Mouse (Mus musculus) spleen, adult 18-20 months (tissue): Measurements from ENCODE around the gene Npy4r.
A peak's percentile ranks its signal among the peaks of the same experiment; 100 is the strongest.

Experiments used
- DNase-seq, 2 experiments: peaks; one replicate each; pipeline ENCODE4 v3.0.0; 2022; ENCODE audit warnings: mixed read lengths in 2 of 2

Npy4r gene

DNA sequence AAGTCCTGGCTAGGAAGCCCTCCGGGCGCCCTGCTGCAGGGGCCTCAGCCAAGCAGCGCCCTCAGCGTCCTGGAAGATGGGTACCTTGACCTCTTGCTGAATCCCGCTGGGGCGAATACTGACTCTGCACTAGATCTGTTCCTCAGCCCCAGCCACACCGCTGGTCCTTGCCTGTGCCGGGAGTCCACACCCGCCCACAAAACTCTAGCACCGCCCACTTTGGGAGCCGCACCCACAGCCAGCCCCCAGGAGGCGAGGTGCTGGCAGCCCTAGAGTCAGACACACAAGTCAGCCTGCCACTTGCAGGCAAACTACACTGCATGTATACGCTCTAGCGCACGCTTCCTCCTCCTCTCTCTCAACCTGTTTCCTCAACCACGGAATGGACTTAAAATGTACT lies at the start of gene Npy4r:
TSS of gene Npy4r (minus strand) at position 148 of the 400 bp plus-strand sequence.
- DNase-seq = peak in 1 of 2 experiments; percentile 4

DNA sequence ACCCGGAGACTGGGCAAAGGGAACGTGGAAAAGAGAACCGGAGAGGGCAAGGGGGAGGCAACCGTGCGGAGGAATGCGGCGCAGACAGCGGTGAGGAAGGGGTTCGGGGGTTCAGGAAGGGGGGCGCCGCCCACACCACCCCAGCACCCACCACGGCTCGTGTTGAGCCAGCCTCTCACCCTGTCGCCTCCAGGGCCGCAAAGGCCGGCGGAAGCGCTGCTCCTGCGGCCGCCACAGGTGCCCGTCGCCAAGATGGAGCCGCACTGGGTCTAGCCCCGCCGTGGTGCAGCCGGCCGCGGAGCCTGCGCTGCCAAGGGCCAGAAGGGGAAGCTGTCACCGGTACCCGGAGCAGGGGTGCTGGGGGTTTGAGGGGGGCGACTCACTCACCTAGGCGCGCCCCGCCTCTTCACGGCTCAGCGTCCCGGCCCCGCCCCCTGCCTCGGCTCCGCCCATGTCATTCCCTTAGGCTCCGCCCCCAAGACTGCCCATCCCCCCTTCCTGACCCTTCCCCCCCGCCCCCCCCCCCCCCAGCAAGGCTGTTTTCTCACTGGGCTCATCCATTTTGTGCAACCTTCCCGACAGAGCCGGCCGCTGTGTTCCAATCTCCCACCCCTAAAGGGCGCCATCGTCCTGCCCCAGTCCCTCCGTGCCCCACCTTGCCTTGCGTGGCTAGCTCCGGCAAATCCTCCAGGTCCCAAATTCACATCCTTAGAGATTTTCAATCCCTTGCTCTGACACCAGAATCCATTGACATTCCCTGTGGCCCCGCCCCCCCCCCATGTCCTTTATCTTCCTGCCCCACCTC lies 49.1 kb upstream of the Npy4r start, which contains the start of gene Gprin2:
TSS of gene Gprin2 (minus strand) at position 423 of the 805 bp plus-strand sequence.
- DNase-seq = peak in 1 of 2 experiments; percentile 7

DNA sequence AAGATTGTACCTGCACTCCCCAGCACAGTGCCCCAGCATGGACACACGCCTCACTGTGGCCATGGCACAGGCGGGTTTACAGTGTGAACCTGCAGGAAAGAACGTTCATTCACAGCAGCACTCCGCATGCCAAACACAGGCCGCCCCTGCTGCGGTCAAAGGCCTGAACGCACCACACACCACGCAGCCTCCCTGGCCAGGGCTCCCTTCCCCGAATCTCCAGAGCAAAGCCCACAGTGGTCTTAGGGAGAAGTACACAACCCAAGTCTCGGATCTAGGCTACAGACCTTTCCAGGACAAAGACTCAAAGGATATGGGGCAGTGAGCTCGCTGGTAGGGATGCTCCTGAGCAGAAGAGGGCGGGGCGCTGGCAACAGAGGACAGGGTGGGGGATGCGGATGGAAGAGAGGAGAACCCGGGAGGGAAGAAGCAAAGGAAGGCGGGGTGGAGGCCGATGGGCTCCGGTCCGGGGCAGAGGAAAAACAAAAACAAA lies 48.5 kb upstream of the Npy4r start:
- DNase-seq = peak in 1 of 2 experiments; percentile 3

DNA sequence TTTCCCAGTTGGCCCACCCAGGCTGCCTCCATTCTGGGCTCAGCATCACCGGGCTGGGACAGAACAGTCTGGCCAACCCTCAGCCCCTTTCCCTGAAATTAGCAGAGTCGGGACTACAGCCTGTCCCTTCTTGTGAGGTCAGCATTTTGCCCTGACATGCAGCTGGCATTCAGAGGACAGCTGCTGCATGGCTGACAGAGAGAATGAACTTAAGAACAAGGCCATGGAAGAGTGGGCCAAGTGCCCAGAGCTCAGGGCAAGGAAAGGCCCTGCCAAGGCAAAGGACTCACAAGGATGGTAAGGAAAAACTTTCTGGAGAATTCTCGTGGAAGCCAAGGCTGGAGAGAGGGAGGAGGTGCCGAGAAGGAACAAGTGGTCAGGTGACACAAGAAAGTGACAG lies 44.4 kb upstream of the Npy4r start:
- no peak for DNase-seq

DNA sequence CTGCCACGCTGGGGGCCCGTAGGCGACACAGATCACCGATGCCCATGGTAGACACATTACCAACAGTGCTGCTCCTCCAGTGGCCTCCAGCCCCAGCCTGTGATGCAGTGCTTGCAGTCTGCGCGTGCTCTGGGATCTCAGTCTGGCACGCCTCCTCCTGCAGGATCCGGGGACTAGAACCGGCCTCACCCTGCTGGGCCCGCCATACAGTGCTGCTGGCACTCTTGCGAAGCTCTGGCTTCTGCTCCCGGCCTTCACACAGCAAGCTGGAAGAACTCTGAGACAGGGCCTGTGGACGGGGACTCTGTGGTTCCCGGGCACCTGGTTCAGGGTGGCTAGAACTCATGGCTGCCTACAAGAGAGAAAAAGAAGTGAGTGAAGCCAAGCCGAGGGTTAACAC lies 43.2 kb upstream of the Npy4r start:
- no peak for DNase-seq

DNA sequence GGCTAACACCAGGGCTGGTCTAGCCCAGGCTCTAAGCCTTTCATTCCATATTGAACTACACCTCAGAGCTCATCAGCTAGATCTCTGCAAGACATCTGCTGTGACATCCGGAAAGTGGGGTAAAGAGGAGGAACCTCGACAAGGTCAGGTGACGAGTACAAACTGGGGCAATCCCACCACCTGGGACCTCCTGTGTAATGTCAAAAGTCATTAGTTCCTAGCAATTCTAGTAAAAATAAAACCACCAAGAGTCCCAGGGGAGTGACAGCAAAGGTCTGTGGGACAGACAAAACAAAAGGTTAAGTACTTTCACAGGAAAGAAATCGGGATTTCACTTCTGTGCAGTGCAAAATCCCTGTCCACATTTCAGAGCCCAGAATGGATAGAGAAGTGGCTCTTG lies 41.6 kb upstream of the Npy4r start:
- DNase-seq = no peak

DNA sequence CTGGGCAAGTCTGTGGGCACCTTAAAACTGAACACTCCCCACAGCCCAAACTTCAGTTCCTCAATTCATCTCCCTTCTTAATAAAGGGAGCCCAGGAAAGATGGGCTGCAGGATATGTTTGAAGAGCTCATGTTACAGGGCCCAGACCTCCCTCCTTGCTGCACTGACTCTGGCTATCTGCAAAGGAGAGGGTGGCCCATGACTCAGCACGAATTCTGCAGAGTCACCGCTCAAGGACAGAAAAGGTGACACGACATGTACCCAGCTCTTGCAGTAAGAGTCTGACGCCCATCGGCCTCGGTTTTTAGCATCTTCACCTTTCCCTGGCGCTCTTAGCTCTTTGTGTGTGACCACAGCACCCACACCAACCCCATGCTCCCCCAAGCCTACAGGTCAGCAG lies 38.1 kb upstream of the Npy4r start:
- no peak for DNase-seq

DNA sequence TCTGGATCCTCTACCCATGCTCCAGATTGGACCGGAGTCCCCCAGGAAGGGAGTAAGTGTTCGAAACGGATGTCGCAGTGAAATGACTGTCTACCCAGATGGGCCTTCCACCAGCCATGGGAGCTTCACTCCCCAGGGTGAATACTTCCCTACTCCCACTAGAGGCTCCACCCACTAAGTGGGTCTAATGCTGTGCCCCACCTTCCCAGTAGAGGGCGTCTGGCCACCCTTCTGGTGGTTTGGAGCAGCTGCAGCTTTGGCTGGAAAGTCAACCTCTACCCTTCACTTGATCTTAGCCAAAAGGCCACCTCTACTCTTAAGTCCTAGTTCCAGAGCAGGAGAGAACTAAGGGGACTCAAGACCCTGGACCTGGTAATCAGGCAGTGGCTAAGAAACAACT lies 36.3 kb upstream of the Npy4r start:
- peak in 1 of 2 experiments; percentile 27 for DNase-seq

DNA sequence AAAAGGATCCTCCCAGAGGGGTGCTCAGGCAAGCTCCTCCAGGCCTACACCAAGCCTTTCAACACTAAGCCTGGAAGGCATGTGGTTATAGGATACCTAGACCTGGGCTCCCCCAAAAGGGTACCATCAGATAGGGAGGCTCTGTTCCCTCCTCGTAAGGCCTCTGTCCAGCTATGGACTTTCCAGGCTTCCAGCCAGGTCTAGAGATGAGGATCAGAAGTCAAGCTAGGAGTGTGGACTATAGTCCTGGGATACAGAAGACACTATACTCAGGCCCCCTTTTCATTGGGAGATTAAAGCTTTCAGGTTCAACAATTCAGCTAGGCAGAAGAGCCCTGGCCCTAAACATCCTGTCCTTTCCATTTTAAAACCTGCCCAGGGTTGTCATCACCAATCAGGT lies 30.8 kb upstream of the Npy4r start:
- no peak for DNase-seq

DNA sequence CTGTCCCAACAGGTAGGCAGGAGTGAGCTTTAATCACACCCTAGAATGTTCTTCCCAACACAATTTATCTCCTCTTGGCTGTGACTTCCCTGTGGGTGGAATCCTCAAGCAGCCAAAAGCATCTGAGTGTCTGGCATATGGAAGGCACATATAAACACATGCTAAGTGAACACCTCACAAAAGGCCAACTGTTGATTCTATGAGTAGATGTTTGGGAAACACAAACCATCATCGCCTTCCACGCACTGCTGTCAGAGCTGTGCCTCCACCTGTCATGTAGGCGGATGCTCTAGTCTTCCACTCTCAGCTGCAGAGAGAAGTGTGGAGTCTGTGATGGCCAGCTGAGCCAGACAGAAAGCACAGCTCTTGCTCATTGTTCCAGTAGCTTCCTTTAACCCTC lies 27.1 kb upstream of the Npy4r start:
- DNase-seq = no peak

DNA sequence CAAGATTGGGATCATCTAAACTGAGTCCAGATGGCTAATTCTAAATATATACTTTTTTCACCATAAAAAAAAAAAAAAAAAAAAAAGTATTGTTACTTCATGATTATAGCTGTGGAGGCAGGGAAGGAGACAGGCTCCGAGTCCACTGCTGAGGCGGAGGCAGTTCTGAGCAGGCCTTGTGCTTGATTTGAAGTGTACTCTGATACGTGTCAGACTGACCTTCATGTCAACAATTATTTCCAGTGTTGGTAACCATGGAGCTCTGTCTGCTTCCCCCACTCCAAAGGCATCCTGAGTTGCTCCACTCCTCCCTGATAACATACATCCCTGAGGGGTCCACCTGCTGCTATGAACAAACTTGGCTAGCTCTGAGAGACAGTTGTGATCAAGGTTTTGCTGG lies 18.8 kb upstream of the Npy4r start:
- no peak for DNase-seq

DNA sequence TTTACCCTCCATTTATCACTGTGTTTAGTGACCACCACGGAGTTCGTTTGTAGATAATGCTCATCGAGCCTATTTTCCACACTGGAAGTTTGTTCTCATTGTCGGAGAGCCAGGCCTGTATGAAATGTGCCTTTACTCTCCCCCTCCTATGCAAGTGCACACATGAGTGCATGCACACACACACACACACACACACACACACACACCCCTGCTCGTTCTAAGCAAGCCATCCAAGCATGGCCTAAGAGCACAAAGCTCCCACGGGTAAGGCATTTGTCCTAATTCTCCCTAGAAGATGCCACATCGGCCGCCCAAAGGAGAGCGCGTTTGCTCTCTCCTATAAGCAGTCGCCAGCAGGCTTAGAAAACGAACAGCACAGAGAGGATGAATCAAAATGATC lies 3.5 kb upstream of the Npy4r start:
- no peak for DNase-seq

DNA sequence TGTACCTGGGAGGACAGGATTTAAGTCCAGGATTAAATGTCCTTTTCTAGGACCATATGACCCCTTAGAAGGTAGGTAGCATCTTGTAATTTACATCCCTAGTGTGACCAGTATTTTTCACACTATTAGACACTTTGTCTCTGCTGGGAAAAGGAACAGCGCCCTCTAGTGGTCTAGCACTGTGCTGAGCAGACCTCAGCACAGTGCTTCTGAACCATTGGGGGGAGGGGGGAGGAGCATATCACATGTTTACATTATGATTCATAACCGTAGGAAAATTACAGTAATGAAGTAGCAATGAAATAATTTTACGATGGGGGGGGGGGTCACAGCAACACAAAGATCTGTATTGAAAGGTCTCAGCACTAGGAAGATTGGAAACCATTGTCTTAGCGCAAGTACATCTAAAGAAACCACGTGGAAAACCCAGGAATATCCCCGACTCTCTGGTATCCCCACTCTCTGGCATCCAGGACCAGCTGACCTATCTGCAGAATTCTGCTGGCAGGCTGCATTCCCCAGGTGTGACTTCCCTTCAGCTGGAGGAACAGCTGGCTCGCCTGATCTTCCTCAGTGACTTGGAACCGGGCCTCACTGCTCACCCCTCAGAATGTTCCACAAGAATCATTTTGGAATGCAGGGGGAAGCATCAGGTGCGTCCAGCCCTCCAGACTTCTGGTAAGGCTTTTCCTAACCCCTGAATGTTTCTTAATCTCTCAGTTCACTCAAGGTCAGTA lies 2.5 kb upstream of the Npy4r start:
- peak in 1 of 2 experiments; percentile 6 for DNase-seq

DNA sequence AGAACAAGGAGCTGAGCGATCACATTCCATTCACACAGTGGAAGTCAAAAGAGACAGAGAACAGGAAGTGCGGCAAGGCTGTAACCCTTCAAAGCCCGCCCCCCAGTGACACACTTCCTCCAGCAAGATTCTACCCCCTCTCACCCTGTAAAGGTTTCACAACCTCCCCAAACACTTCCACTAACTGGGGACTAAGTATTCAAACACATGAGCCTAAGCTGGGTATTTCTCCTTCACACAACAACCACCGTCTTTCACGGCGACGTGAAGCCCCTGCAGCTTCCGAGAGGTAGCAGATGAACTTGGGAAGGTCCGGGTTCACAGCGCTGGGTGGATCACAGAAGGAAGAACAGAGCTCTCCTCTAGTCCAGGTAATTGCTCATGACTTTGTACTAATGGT lies 9.4 kb downstream of the Npy4r start:
- no peak for DNase-seq

DNA sequence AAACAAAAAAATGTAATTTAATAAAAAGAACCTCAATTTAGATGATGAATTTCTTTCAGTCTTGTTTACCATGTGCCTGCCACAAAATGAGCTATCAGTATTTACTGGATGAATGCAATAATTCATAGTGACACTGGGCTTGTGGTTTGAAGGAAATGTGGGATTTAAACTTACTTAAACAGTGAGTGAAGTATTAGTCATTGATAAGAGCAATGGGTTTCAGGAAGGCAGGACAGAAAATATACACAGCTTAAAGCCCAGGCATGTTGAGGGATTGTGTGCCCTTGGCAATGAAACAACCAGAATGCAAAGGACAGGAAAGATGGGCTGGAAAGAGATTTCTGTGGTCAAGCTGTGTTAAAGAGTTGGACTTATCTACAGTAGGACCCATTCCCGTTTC lies 10.0 kb downstream of the Npy4r start:
- no peak for DNase-seq

DNA sequence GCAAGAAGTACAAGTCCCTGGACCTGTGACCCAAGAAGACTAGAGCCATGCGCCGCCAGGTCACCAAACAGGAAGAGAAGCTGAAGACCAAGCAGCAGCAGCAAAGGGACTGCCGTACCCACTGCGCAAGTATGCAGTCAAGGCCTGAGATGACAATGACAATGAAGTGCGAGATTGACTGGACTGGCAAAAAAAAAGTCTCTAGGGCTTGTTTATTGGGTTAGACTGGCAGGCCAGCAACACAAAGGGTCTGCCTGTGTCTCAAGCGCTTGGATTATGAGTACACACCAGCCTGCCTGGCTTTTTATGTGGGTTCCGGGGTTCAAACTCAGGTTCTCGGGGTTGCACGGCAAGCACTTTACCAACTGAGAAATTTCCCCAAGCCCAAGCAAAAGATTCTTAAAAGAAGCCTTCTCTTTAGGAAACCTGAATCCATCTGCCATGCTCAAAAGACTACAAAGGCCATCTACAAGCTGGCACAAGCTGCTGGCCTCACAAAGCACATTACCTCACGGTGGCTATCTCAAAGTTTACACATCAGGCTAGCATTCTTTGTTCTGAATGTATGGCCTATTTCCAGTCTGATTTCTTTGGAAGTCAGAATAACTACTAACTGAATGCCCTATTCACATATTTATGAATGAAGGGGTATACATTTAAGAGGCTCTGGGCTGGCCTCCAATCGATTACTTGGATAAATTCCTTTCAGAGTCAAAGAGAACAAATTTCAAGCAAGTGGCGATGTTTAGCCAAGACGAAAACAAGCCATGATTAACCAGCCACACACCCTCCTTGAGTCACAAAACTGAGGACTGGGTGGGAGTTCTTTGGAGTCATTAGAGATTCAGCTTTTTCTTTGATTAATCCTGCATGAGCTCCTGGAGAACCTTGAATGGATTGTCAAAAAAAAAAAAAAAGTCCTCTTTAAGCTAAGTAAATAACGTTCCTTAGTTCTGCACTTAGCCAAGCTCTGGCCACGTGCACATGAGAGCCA lies 12.3 kb downstream of the Npy4r start:
- no peak for DNase-seq

DNA sequence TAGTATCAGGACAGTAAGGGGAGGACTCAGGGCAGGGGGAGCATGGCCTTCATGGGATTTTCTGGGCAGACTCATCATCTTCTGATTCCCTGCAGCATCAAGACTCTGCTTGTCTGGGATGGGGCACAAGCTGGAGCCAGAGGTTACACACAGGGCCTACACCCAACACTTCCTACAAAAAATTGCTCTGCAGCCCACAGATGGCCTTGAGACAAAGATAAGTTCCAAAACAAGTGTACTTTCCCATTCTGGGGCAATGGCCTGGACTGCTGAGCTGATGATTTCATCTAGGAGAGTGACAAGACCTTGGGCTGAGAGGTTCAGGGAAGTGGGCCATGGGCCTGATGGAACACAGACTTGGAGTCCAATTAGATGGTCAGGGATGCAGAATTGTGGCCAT lies 16.9 kb downstream of the Npy4r start:
- no peak for DNase-seq

DNA sequence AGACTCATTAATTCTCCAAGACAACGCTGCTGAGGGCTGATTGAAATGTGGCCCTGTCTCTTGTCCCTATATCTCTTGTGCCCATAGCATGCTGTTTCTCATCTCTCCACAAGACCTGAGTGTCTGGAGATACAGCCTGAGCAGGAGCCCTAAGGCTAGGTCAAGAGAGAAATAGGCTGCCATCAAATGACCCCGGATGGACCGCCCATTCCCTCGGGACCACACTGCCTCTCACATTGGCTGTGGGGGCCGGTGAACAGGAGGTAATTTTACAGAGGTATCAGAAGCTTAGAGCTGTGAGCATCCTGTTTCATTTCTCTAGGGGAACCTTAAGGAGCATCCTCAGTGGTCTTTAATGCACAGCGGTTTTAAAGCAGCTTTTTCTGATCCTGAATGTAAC lies 21.1 kb downstream of the Npy4r start:
- DNase-seq = no peak

DNA sequence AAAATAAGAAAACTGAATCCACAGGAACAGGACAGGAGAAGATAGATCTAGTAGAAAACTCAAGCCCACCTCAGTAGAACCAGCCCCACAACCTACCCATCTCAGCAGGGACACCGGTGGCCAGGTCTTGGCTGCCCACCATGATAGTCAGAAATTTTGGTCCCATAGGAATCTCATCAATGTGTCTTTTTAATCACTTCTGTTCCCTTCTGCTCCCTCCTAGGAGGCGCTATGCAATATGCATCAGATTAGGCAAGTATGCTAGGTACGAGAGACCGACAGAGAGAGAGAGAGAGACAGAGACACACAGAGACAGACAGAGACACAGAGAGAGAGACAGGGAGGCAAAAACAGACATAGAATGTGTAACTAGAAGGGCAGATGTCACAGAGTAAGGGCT lies 30.6 kb downstream of the Npy4r start:
- DNase-seq = no peak

DNA sequence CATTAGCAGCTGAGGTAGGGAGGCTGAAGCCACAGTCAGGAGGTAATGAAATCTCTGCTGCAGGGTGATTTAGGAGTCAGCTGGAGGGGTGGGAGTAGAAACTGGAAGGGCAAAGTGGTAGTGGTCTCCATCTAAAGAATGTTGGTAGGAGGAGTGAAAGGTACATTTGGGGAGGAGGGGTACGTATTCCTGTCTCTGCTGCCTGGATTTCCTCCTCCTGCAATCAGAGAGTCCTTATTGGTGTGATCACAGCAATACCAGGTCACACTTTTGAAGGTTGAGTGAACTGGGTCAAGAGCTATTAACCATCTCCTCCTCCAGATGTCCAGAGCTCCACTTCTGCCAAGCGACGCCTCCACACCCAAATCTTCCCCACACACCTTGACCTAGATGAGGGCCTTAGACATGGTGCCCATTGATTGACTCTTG lies 31.4 kb downstream of the Npy4r start:
- no peak for DNase-seq

DNA sequence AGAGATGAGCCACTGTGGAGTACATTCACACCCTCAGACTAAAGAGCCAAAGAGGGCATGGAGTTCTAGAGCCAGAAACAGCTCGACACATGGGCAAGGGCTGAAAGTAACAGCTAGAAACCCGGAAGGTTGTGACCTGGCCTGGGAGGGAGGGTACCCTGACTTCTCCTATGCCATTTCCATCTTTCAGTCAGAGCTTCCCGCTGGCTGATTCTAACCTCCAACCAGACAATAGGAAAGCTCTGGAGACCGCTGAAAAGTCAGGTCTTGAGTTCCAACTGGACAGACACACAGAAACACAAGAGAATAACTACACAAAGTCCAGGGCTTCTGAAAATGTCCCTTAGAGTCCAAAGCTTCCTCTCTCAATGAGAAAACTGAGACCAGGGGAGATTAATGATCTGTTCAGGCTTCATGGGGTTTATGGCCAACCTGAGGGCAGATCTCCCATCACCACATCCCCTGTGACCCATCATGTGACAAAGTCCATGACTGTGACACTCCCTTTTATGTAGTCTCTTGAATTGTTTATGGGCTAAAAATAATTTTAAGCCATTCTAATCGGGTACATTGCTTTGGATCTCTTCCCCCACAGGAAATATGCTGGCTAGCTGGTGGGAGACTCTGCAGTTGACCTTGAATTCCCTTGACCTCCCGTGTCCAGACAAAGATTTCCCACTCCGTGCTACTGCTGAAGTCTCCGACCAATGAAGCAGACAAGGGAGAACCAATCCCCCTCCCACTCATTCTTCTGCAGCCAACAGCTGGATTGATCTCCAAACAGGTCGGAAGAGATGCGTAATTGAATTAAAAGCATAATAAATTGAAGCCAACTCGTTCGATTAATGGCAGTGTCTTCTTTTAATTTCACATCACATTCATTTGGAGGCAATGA lies 32.0 kb downstream of the Npy4r start:
- no peak for DNase-seq
